Mouse (Mus musculus) C2C12 (cell line): ENCODE measurements at regions not wholly inside any gene's neighbourhood (a gene's known extent, or its start where the extent isn't known, plus 50 kb on each side); places are given as distances from the start of the nearest gene placed in this dataset.

Source experiments
- H3K27me3 ChIP-seq: one replicate; pipeline ENCODE4 v1.6.1; 2011; ENCODE audit not compliant: control insufficient read depth, insufficient read depth, insufficient read length
- H3K36me3 ChIP-seq: one replicate; pipeline ENCODE4 v1.6.1; 2011; ENCODE audit not compliant: control insufficient read depth, insufficient read depth
- H3K4me3 ChIP-seq: one replicate; pipeline ENCODE4 v1.5.1; 2011; ENCODE audit warnings: mild to moderate bottlenecking, control low read depth; ENCODE audit not compliant: poor library complexity, insufficient read depth, severe bottlenecking
- H3K79me2 ChIP-seq: one replicate; pipeline ENCODE4 v1.6.1; 2011; ENCODE audit not compliant: control insufficient read depth, insufficient read depth
- H3K79me3 ChIP-seq: one replicate; pipeline ENCODE4 v1.6.1; 2011; ENCODE audit warnings: low read depth, control low read depth
- H3ac ChIP-seq: one replicate; pipeline ENCODE3; 2011; ENCODE audit warnings: low read depth; ENCODE audit not compliant: control insufficient read depth, insufficient read length
- CEBPB ChIP-seq: IDR thresholded peaks from one replicate; pipeline ENCODE4 v1.6.1; 2011; ENCODE audit warnings: low read depth, mild to moderate bottlenecking, control low read depth, moderate library complexity
- CTCF ChIP-seq: IDR thresholded peaks from one replicate; pipeline ENCODE4 v1.5.1; 2011; ENCODE audit not compliant: control insufficient read depth, insufficient read depth, insufficient read length
- FOSL1 ChIP-seq: IDR thresholded peaks from one replicate; pipeline ENCODE4 v1.8.0; 2011; ENCODE audit warnings: mild to moderate bottlenecking, low read length; ENCODE audit not compliant: poor library complexity, insufficient read depth, severe bottlenecking
- MAX ChIP-seq: IDR thresholded peaks from one replicate; pipeline ENCODE4 v1.6.1; 2011; ENCODE audit warnings: mild to moderate bottlenecking, control low read depth
- MYOD1 ChIP-seq: IDR thresholded peaks from one replicate; pipeline ENCODE4 v1.6.1; 2011; ENCODE audit warnings: low read depth; ENCODE audit not compliant: control insufficient read depth, insufficient read length
- MYOG ChIP-seq: IDR thresholded peaks from one replicate; pipeline ENCODE4 v1.6.1; 2011; ENCODE audit not compliant: control insufficient read depth, insufficient read length; ENCODE audit errors: extremely low read depth
- USF1 ChIP-seq: IDR thresholded peaks from one replicate; pipeline ENCODE4 v1.6.1; 2011; ENCODE audit warnings: low read depth, mild to moderate bottlenecking, control low read depth, moderate library complexity

DNA sequence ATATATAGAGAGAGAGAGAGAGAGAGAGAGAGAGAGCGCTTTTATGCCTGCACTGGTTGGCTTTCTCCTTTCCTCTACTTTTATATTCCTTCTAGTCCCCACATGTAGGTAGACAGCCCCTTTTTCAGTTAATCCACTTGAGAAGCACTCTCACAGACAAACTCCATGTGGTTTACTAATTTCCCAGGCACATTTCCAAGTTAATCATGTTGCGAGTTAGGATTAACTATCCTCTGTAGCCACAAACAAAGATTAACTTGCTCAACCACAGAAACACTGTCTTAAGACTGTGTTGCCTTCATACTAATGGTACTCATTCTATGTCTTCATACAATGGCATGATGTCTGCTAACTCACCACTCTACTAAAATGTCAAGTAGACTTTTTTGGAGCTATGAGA lies 548.0 kb downstream of the Pdcd6ip start:
- no peak overlapping the region for H3ac ChIP-seq
- TF ChIP-seq USF1 (no peak), MYOG (no peak), MYOD1 (no peak), CTCF (no peak), CEBPB (no peak), FOSL1 (no peak)
- H3K4me3 ChIP-seq: no peak overlapping the region
- H3K36me3 ChIP-seq: no peaks in the 10 kb centered on the region
- H3K79me2 ChIP-seq: no peaks in the 10 kb centered on the region
- no peaks in the 10 kb centered on the region for H3K27me3 ChIP-seq
- H3K79me3 ChIP-seq: no peaks in the 10 kb centered on the region

- H3K4me3 ChIP-seq: no peak overlapping the region
- no peaks in the 10 kb centered on the region for H3K79me3 ChIP-seq
- H3K36me3 ChIP-seq: no peaks in the 10 kb centered on the region
- H3K27me3 ChIP-seq: no peaks in the 10 kb centered on the region
- no peaks in the 10 kb centered on the region for H3K79me2 ChIP-seq
- TF ChIP-seq MAX: no peak
- no peak for TF ChIP-seq FOSL1
- TF ChIP-seq USF1: no peak
- no peak for TF ChIP-seq CEBPB
- TF ChIP-seq CTCF: no peak
- TF ChIP-seq MYOG: no peak
- TF ChIP-seq MYOD1: no peak
- H3ac ChIP-seq: no peak overlapping the region
Observed at GRCm38 (mm10) chr9:113158080-113158479, 550.0 kb downstream of the Pdcd6ip start.

GRCm38 (mm10) chr9:113157474-113158076 lies 550.5 kb downstream of the Pdcd6ip start:
- TF ChIP-seq USF1 (no peak), FOSL1 (no peak), CTCF (no peak), MYOG (no peak), MAX (no peak), CEBPB (no peak), MYOD1 (no peak)
- no peak overlapping the region for H3ac ChIP-seq
- no peak overlapping the region for H3K4me3 ChIP-seq
- H3K27me3 ChIP-seq: no peaks in the 10 kb centered on the region
- no peaks in the 10 kb centered on the region for H3K36me3 ChIP-seq
- H3K79me2 ChIP-seq: no peaks in the 10 kb centered on the region
- H3K79me3 ChIP-seq: no peaks in the 10 kb centered on the region

- no peaks in the 10 kb centered on the region for H3K79me2 ChIP-seq
- TF ChIP-seq USF1: no peak
- TF ChIP-seq MYOG: no peak
- TF ChIP-seq CEBPB: no peak
- TF ChIP-seq CTCF: no peak
- TF ChIP-seq FOSL1: no peak
- no peak for TF ChIP-seq MYOD1
- TF ChIP-seq MAX: no peak
Observed at GRCm38 (mm10) chr9:113156707-113157106, 551.4 kb downstream of the Pdcd6ip start.

GRCm38 (mm10) chr9:113149084-113149483 lies 559.0 kb downstream of the Pdcd6ip start:
- H3K36me3 ChIP-seq: no peaks in the 10 kb centered on the region
- H3K79me2 ChIP-seq: no peaks in the 10 kb centered on the region
- H3K27me3 ChIP-seq: no peaks in the 10 kb centered on the region
- no peak overlapping the region for H3K4me3 ChIP-seq
- no peak overlapping the region for H3ac ChIP-seq
- no peaks in the 10 kb centered on the region for H3K79me3 ChIP-seq
- no peak for TF ChIP-seq FOSL1
- no peak for TF ChIP-seq CEBPB
- no peak for TF ChIP-seq MAX
- TF ChIP-seq CTCF: no peak
- TF ChIP-seq MYOG: no peak
- TF ChIP-seq USF1: no peak
- no peak for TF ChIP-seq MYOD1

More at GRCm38 (mm10) chr9:113156707-113157106, 551.4 kb downstream of the Pdcd6ip start:
- Histone ChIP-seq H3K4me3 (no peak overlapping the region), H3K79me3 (no peaks in the 10 kb centered on the region), H3K27me3 (no peaks in the 10 kb centered on the region), H3ac (no peak overlapping the region), H3K36me3 (no peaks in the 10 kb centered on the region)

GRCm38 (mm10) chr9:113146571-113146970 lies 561.5 kb downstream of the Pdcd6ip start:
- TF ChIP-seq MYOG: no peak
- TF ChIP-seq CEBPB: no peak
- TF ChIP-seq MAX: no peak
- TF ChIP-seq FOSL1: no peak
- TF ChIP-seq CTCF: no peak
- TF ChIP-seq MYOD1: no peak
- no peak for TF ChIP-seq USF1
- Histone ChIP-seq H3K79me2 (no peaks in the 10 kb centered on the region), H3ac (no peak overlapping the region), H3K79me3 (no peaks in the 10 kb centered on the region), H3K4me3 (no peak overlapping the region), H3K27me3 (no peaks in the 10 kb centered on the region), H3K36me3 (no peaks in the 10 kb centered on the region)
